Mouse (Mus musculus) heart, embryonic 12.5 days (tissue): ENCODE measurements around the gene Hdac11. TPM values are rescaled to one million over a fixed set of nuclear protein-coding genes. Genes with fewer than 3 reads are reported as not detected.
A peak's percentile ranks its signal among the peaks of the same experiment; 100 is the strongest.
"Not testable (repeated sequence)": the region's sequence is repeated elsewhere in the genome, so short reads cannot be mapped to it uniquely, and the experiment has no call there.

Experiments
- ATAC-seq: fragments of 200-750 bp; cut with Nextera tagmentation; 2 replicates; pipeline ENCODE4 v1.8.0; 2017; ENCODE audit warnings: moderate TSS enrichment, moderate library complexity; ENCODE audit not compliant: insufficient number of reproducible peaks, low FRiP score
- H3K27ac ChIP-seq: fragments of 300-500 bp; sonication (generic); 2 replicates; pipeline ENCODE4 v1.5.1; 2016; ENCODE audit warnings: mild to moderate bottlenecking, moderate library complexity; ENCODE audit not compliant: poor library complexity, severe bottlenecking
- H3K27me3 ChIP-seq: fragments of 300-500 bp; sonication (generic); replicated peaks from 2 replicates; pipeline ENCODE4 v1.6.1; 2016; ENCODE audit warnings: mild to moderate bottlenecking, moderate library complexity
- H3K36me3 ChIP-seq: fragments of 300-500 bp; sonication (generic); 2 replicates; pipeline ENCODE4 v1.6.1; 2016; ENCODE audit warnings: mild to moderate bottlenecking, moderate library complexity
- H3K4me1 ChIP-seq: fragments of 300-500 bp; sonication (generic); replicated peaks from 2 replicates; pipeline ENCODE4 v1.6.1; 2016; ENCODE audit warnings: mild to moderate bottlenecking
- H3K4me2 ChIP-seq: fragments of 300-500 bp; sonication (generic); 2 replicates; pipeline ENCODE4 v1.6.1; 2016; ENCODE audit warnings: mild to moderate bottlenecking, moderate library complexity
- H3K4me3 ChIP-seq: fragments of 300-500 bp; sonication (generic); 2 replicates; pipeline ENCODE4 v1.5.1; 2016; ENCODE audit warnings: mild to moderate bottlenecking
- H3K9ac ChIP-seq: fragments of 300-500 bp; sonication (generic); 2 replicates; pipeline ENCODE4 v1.6.1; 2016; ENCODE audit warnings: mild to moderate bottlenecking, moderate library complexity
- H3K9me3 ChIP-seq: fragments of 300-500 bp; sonication (generic); replicated peaks from 2 replicates; pipeline ENCODE4 v1.6.1; 2016; ENCODE audit warnings: mild to moderate bottlenecking, moderate library complexity
- WGBS: fragments of 180-500 bp; shearing (Covaris S2); methylation state at CpG from one replicate; pipeline ENCODE4 v1.1.7; 2016; 5-methylcytosine and 5-hydroxymethylcytosine counted together
- polyA plus RNA-seq: library from polyadenylated mRNA; unstranded; fragments of >200 nt; fragmentation: Nextera tagmentation; extraction: Ambion mirVana; gene quantifications from 2 replicates; pipeline ENCODE4 v1.2.1, GENCODE M21; 2016

Hdac11 gene
- polyA plus RNA-seq, 1 experiment from 2014 or later = 8.8 TPM

DNA sequence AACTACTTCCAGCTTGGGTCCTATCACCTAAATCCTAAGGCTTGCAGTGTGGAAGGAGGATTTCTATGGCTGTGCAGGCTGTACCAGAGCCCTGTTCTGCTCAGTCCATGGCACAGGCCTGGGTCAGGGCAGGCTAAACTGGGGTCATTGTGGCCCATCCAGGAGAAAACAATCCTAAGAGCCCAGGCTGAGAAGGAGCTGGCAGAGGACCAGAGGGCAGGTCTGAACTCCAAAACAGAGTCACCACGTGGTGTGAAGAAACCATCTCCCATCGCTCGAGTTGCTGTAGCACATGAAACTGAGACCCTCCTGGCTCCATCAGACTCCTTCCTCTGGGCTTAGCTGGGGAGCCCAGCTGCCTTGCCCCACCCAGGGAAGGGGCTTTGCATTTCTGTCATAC is 48.9 kb downstream of the Hdac11 start:
- 0 out of 2 replicates have a peak, but pooled peaks cover 4% of the 10 kb centered on the region for H3K27me3 ChIP-seq
- H3K4me3 ChIP-seq = no peak overlapping the region
- H3K4me1 ChIP-seq = peaks cover 57% of the 10 kb centered on the region
- WGBS = 71% methylated on average over 3 of the region's 3 CpGs
- H3K9me3 ChIP-seq = no peaks in the 10 kb centered on the region
- H3K27ac ChIP-seq = no peak overlapping the region
- no peak overlapping the region for H3K9ac ChIP-seq
- H3K36me3 ChIP-seq = no peaks in the 10 kb centered on the region
- no peak for ATAC-seq
- H3K4me2 ChIP-seq = no peak overlapping the region

DNA sequence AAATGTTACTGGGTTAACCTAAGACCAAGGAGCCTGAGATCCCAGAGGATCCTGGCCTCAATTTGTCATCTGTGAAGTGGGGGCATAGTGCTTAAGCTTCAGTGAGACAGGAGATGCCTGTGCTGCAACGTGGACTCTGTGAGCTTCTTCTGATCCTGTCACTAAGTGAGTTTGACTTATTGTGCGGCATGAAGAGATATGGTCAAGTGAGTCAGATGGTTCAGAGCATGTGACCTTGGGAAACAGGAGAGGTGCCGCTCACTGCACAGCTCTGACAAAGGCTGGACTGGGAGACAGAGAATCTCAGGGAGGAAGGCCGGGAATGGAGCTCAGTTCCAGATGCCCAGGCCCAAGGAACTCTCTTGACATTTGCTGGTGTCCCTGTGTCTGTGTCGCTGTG is 49.3 kb downstream of the Hdac11 start:
- Histone ChIP-seq H3K36me3 (no peaks in the 10 kb centered on the region), H3K9ac (no peak overlapping the region), H3K4me2 (no peak overlapping the region), H3K27me3 (0 out of 2 replicates have a peak, but pooled peaks cover 4% of the 10 kb centered on the region), H3K27ac (no peak overlapping the region), H3K4me3 (no peak overlapping the region), H3K9me3 (no peaks in the 10 kb centered on the region), H3K4me1 (peaks cover 57% of the 10 kb centered on the region)
- no peak for ATAC-seq
- 42% methylated on average over 5 of the region's 5 CpGs for WGBS

DNA sequence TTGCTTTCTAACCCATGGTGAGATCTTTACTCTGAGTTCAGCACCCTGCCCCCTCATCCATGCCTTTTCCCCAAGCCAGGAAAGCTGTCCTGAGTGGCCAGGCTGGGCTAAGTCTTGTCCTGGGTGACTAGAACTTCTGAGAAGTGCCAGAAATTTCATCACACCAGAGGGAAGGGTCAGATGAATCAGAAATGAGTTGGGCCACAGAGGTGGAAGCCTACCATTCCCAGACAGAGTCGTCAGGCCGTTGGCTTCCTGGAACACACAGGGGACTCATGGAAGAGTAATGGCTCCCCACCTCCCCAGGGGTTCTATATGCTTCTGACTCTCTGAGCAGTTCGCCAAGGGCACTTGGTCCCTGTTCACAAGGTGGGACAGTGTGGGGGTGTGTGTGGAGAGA is 51.0 kb downstream of the Hdac11 start:
- WGBS = 59% methylated on average over 3 of the region's 3 CpGs
- no peak for ATAC-seq
- H3K9ac ChIP-seq = no peak overlapping the region

DNA sequence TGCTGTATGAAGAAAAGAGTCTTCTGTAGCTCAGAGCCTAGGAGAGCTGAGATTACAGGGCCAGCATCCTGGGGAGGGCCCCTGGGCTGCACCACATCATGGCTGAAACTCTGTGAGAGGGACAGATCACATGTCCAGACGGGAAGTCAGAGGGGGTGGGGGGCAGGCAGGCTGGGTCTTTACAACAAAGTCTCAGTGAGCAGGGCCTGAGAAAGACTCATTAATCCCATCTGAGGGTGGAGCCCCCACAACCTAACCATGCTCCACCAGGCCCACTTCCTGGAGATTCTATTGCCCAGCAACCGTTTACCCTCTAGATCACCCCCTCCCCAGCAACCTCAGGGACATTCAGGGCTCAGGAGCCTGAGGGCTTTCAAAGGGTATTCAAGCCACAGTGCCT is 53.3 kb downstream of the Hdac11 start:
- peaks cover 15% of the 10 kb centered on the region for H3K27me3 ChIP-seq
- H3K4me3 ChIP-seq = no peak overlapping the region
- H3K27ac ChIP-seq = peak overlapping the region; percentile 92
- peaks cover 69% of the 10 kb centered on the region for H3K4me1 ChIP-seq
- WGBS = 19% methylated on average over 2 of the region's 2 CpGs
- ATAC-seq = no peak
- no peaks in the 10 kb centered on the region for H3K9me3 ChIP-seq
- no peak overlapping the region for H3K4me2 ChIP-seq
- H3K9ac ChIP-seq = peak overlapping the region; percentile 3; the same call in 1 of the 2 replicates
- H3K36me3 ChIP-seq = no peaks in the 10 kb centered on the region

More for the DNA sequence above, 51.0 kb downstream of the Hdac11 start:
- no peak overlapping the region for H3K4me2 ChIP-seq
- H3K27me3 ChIP-seq = 0 out of 2 replicates have a peak, but pooled peaks cover 4% of the 10 kb centered on the region
- no peak overlapping the region for H3K27ac ChIP-seq
- no peaks in the 10 kb centered on the region for H3K36me3 ChIP-seq
- H3K9me3 ChIP-seq = no peaks in the 10 kb centered on the region
- peaks cover 56% of the 10 kb centered on the region for H3K4me1 ChIP-seq
- no peak overlapping the region for H3K4me3 ChIP-seq

DNA sequence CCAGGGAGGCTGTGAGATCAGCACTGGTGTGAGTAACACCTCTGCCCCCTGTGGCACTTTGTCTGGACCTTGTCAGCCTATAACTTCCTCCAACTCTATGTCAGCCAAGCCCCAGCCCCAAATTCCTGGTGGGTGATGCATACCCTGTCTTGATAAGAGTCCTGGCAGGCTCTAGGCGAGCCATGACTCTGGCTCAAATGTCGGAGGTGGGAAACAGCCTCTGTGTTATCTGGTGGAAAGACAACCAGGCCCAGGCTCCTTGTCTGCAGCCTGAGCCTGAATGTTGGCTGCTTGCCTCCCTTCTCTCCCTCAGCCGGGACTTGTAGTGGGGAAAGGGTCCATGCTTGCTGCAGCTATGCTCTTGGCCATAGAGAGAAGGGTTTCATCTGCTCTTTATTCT is 54.4 kb downstream of the Hdac11 start:
- peak overlapping the region; percentile 92 for H3K27ac ChIP-seq
- H3K4me2 ChIP-seq = no peak overlapping the region
- ATAC-seq = peak; percentile 76
- H3K36me3 ChIP-seq = no peaks in the 10 kb centered on the region
- no peak overlapping the region for H3K4me3 ChIP-seq
- 2% methylated on average over 3 of the region's 3 CpGs for WGBS
- peaks cover 74% of the 10 kb centered on the region for H3K4me1 ChIP-seq
- H3K27me3 ChIP-seq = peaks cover 19% of the 10 kb centered on the region
- H3K9ac ChIP-seq = no peak overlapping the region
- no peaks in the 10 kb centered on the region for H3K9me3 ChIP-seq

DNA sequence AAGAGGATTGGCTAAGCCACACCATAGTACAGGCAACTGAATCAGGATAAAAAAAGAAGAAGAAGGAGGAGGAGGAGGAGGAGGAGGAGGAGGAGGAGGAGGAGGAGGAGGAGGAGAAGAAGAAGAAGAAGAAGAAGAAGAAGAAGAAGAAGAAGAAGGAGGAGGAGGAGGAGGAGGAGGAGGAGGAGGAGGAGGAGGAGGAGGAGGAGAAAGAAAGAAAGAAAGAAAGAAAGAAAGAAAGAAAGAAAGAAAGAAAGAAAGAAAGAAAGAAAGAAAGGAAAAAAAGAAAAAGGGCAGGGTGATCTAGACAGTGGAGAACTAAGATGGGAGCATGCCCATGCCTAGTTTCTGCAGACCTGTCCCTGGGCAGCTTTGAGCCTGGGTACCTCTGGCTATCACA is 55.7 kb downstream of the Hdac11 start, which contains the start of gene Fbln2:
Fbln2 (plus strand) TSS at position 301 of the 400 bp plus-strand sequence.
- not testable (repeated sequence) for ATAC-seq, H3K36me3 ChIP-seq, H3K9me3 ChIP-seq
- Histone ChIP-seq H3K4me3 (peak within 1 kb of the TSS; percentile 58), H3K4me1 (peaks cover 79% of the 10 kb centered on the region), H3K27me3 (peaks cover 19% of the 10 kb centered on the region), H3K27ac (peak within 1 kb of the TSS; percentile 92), H3K4me2 (peak within 1 kb of the TSS; percentile 82), H3K9ac (peak within 1 kb of the TSS; percentile 78)

DNA sequence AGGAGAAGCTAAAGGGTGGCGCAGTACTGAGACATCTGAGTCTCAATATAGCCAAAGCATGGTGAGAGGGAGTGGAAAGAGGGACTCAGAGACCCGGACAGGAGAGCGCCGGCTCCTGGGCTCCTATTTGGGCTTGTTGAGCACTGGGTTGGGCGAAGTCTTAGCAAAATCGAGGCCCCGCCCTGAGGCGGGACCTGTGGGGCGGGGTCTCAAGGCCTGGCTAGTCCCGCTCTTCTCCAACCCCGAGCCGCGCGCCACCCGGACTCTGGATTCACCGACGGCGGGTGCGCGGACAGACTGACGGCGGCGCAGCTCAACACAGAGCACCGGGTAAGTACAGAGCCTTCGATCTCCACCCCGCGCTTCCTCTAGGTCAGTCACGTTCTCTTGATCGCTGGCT is 56.1 kb downstream of the Hdac11 start:
- peaks cover 82% of the 10 kb centered on the region for H3K4me1 ChIP-seq
- H3K27ac ChIP-seq = peak overlapping the region; percentile 69
- H3K27me3 ChIP-seq = peaks cover 19% of the 10 kb centered on the region
- WGBS = under 1% methylated on average over 29 of the region's 29 CpGs
- H3K9me3 ChIP-seq = no peaks in the 10 kb centered on the region
- peak overlapping the region; percentile 82 for H3K4me2 ChIP-seq
- peak overlapping the region; percentile 58 for H3K4me3 ChIP-seq
- peak; percentile 47 for ATAC-seq
- peak overlapping the region; percentile 78 for H3K9ac ChIP-seq
- no peaks in the 10 kb centered on the region for H3K36me3 ChIP-seq

DNA sequence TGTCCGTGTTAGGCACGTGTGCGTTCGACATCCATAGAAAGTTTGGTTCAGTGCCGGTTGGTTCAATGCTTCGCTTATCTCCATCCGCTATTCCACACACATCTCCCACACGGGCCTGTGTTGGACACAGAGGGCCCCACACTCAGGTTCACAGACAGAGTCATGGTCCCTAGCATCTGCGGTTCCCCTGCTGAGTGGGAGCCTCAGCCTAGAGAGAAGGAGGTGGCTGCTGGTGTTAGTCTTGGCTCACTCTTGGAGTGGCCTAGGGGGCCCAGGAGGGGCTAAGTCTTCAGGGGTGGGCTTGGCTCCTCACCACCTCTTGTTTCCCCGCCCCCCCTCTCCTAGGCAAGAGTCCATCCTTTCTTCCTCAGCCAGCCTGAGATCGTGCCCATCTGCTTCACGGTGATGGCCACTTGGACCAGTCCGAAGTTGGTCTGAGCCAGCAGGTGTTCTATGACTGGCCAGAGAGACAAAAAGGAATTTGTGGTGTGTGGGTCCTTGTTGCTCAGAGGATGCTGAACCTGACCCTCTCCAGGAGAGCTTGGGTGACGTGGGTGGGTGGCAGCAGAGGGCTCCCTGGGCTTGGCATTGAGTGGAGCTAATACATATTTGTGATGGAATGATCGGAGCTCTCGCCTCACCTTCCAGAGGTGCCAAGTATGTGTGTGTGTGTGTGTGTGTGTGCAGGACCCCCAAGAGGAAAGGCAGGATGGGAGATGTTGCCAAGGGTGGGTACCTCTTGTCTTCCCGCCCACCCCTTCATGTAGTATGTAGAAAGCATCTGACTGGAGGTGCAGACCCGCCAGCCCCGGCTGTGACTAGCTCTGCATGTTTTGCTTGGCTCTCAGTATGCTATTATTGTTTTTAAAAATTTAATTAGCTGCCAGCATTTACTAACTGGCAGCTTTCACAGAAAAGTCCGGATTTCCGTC is 57.1 kb downstream of the Hdac11 start:
- peaks cover 83% of the 10 kb centered on the region for H3K4me1 ChIP-seq
- ATAC-seq = no peak
- H3K4me2 ChIP-seq = peak overlapping the region; percentile 82
- peak overlapping the region; percentile 78 for H3K9ac ChIP-seq
- peak overlapping the region; percentile 69 for H3K27ac ChIP-seq
- H3K9me3 ChIP-seq = no peaks in the 10 kb centered on the region
- H3K27me3 ChIP-seq = peaks cover 19% of the 10 kb centered on the region
- WGBS = 51% methylated on average over 21 of the region's 21 CpGs
- no peaks in the 10 kb centered on the region for H3K36me3 ChIP-seq
- H3K4me3 ChIP-seq = peak overlapping the region; percentile 58

DNA sequence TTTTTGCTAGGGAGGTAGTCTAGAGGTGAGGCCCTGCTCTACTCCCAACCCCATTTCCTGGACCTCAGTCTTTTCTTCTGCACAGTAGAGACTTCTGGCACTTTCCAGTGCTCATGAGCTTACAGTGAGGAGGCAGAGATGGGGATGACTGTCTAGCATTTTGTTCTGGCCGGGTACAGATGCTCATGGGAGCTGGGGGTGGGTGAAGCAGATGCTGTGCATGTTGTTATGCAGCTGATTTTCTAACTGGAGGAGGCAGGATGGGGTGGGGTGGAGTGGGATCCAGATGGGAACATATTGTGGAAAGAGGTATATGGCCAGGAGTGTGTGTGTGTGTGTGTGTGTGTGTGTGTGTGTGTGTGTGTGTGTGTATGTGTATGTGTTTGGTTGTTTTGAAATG is 59.0 kb downstream of the Hdac11 start:
- Histone ChIP-seq H3K9me3 (no peaks in the 10 kb centered on the region), H3K27ac (no peak overlapping the region), H3K4me1 (peaks cover 71% of the 10 kb centered on the region), H3K4me2 (peak overlapping the region; percentile 82), H3K27me3 (peaks cover 29% of the 10 kb centered on the region), H3K4me3 (no peak overlapping the region), H3K9ac (no peak overlapping the region), H3K36me3 (no peaks in the 10 kb centered on the region)
- WGBS = 53% methylated on average over 1 of the region's 1 CpGs
- no peak for ATAC-seq

DNA sequence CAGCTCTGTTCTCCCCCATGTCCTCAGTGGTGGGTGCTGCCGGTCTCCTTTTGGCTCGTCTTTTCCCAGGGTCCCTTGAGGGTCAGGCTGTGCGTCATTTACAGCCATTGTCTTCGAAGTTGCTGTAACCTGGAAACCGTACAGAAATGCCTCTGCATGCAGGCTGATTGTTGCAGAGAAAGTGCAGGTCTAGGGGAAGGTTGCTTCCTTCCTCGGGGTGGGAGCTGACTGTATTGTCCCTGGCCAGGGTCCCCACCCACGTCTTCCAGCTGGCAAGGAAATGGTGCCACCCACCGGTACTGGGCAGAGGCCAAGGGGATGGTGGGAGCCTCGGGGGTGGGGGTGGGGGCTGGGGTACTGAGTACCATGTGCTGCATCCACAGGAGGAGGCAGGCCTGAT is 62.0 kb downstream of the Hdac11 start:
- H3K36me3 ChIP-seq = no peaks in the 10 kb centered on the region
- 51% methylated on average over 9 of the region's 9 CpGs for WGBS
- no peak overlapping the region for H3K27ac ChIP-seq
- no peak overlapping the region for H3K4me3 ChIP-seq
- H3K9me3 ChIP-seq = no peaks in the 10 kb centered on the region
- no peak overlapping the region for H3K9ac ChIP-seq
- peaks cover 44% of the 10 kb centered on the region for H3K4me1 ChIP-seq
- H3K4me2 ChIP-seq = no peak overlapping the region
- ATAC-seq = no peak
- peaks cover 30% of the 10 kb centered on the region for H3K27me3 ChIP-seq

DNA sequence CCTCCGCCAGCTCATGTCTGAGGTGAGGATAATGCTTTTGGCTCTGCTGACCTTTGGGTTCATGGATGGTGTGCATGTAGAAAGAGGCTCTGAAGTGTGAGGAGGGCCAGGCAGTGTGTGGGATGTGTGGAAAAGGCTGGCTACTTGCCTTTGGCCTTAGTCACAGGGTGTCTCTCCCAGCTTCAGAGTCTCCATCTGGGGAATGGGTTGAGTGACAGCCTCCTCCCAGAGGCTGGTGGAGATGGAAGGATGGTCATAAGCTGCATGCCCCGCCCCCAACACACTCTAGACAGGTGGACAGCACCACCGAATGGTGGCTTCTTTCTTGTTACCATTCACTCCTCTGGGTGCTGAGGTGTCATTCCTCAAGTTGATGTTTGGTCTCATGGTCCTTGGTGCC is 62.4 kb downstream of the Hdac11 start:
- Histone ChIP-seq H3K4me1 (peaks cover 45% of the 10 kb centered on the region), H3K36me3 (no peaks in the 10 kb centered on the region), H3K4me3 (no peak overlapping the region), H3K4me2 (no peak overlapping the region), H3K27me3 (peaks cover 26% of the 10 kb centered on the region), H3K9ac (no peak overlapping the region), H3K9me3 (no peaks in the 10 kb centered on the region), H3K27ac (no peak overlapping the region)
- WGBS = 64% methylated on average over 3 of the region's 3 CpGs
- no peak for ATAC-seq
